In genomic region chr6:49221906-49222305, GRCm38 (mm10) we compare ENCODE assay signal across 15 mouse cellular contexts. TPM values are rescaled to one million over a fixed set of nuclear protein-coding genes. Genes with fewer than 3 reads are reported as not detected.
DNase-seq lines count a peak whose midpoint lies in the region; ATAC-seq and TF ChIP-seq lines count a peak whose summit lies in the region.
"Had no signal": no experiment of that assay in that cellular context is flagged by ENCODE, and none has a peak within 500 bp of the region (broad histone marks: within the 10 kb centered on the region; RNA-seq: fewer than 3 reads in every experiment).

No protein-coding gene starts in this region.

- no peaks in the 10 kb centered on the region for H3K27me3 ChIP-seq in forebrain, embryonic 12.5 days
- no peaks in the 10 kb centered on the region for H3K27me3 ChIP-seq in forebrain, embryonic 15.5 days
- no peaks in the 10 kb centered on the region for H3K27me3 ChIP-seq in liver, embryonic 12.5 days (replicated peaks)

- WGBS in forebrain, embryonic 12.5 days, result under 1% methylated on average over 7 of the region's 7 CpGs
- 6% methylated on average over 7 of the region's 7 CpGs for WGBS in forebrain, embryonic 15.5 days
- 7% methylated on average over 7 of the region's 7 CpGs for WGBS in liver, embryonic 12.5 days (ENCODE audit: insufficient replicate concordance)
- WGBS in lung, adult 2 months, result 17% methylated on average over 7 of the region's 7 CpGs

- H3K36me3 ChIP-seq in forebrain, embryonic 12.5 days (replicated peaks), result no peaks in the 10 kb centered on the region
- H3K36me3 ChIP-seq in forebrain, embryonic 15.5 days, result no peaks in the 10 kb centered on the region
- no peaks in the 10 kb centered on the region for H3K36me3 ChIP-seq in liver, embryonic 12.5 days
- H3K36me3 ChIP-seq: lung, embryonic 15.5 days had no signal

- no peak for ATAC-seq in forebrain, embryonic 12.5 days (ENCODE audit: low FRiP score)
- ATAC-seq in forebrain, embryonic 15.5 days (replicated peaks), result no peak
- no peak for ATAC-seq in liver, embryonic 12.5 days
- ATAC-seq: activated CD4-positive, CD25-positive, alpha-beta regulatory T cell, adult 4 months; hindbrain, postnatal 0 days had no signal

- H3K4me2 ChIP-seq in forebrain, embryonic 12.5 days, result peak overlapping the region; percentile 15; the same call in 1 of the 2 replicates
- no peak overlapping the region for H3K4me2 ChIP-seq in forebrain, embryonic 15.5 days (replicated peaks)
- H3K4me2 ChIP-seq in liver, embryonic 12.5 days, result peak overlapping the region; percentile 34
- H3K4me2 ChIP-seq: lung, embryonic 15.5 days had no signal

- no peak for TF ChIP-seq POLR2A in lung, adult 2 months (IDR thresholded peaks at IDR 0.05; ENCODE audit: borderline replicate concordance, extremely low read depth, low read depth, low read length)

- DNase-seq in kidney, postnatal 4 days, result peak; percentile 21 to 28
- DNase-seq in kidney, adult 8-10 months, result no peak
- peak; percentile 36 for DNase-seq in embryo, embryonic 9.5 days (ENCODE audit: extremely low spot score)
- no peak for DNase-seq in lung, adult 2 months
- DNase-seq in left cerebral cortex, adult 8-10 months (ENCODE audit: low spot score in 2 of 2), result no peak
- DNase-seq: B cell, adult 2 months; gastrocnemius, adult 2 months; retina, postnatal 1 day; spleen, adult 18-20 months had no signal

- H3K4me3 ChIP-seq in forebrain, embryonic 12.5 days (replicated peaks), result no peak overlapping the region
- H3K4me3 ChIP-seq in forebrain, embryonic 15.5 days, result no peak overlapping the region
- H3K4me3 ChIP-seq in liver, embryonic 12.5 days, result no peak overlapping the region
- H3K4me3 ChIP-seq in lung, adult 2 months (replicated peaks; ENCODE audit: extremely low read depth, low read depth, low read length), result no peak overlapping the region
- H3K4me3 ChIP-seq: gastrocnemius, adult 2 months; lung, embryonic 15.5 days had no signal

- peaks cover 9% of the 10 kb centered on the region for H3K4me1 ChIP-seq in forebrain, embryonic 12.5 days
- H3K4me1 ChIP-seq in forebrain, embryonic 15.5 days, result peaks cover 12% of the 10 kb centered on the region
- peaks cover 21% of the 10 kb centered on the region for H3K4me1 ChIP-seq in liver, embryonic 12.5 days
- peaks cover 5% of the 10 kb centered on the region; the same call in 1 of the 2 replicates for H3K4me1 ChIP-seq in lung, adult 2 months (ENCODE audit: control insufficient read depth, insufficient read depth, low read length)

- no peaks in the 10 kb centered on the region for H3K9me3 ChIP-seq in forebrain, embryonic 12.5 days
- H3K9me3 ChIP-seq in forebrain, embryonic 15.5 days, result no peaks in the 10 kb centered on the region
- H3K9me3 ChIP-seq in liver, embryonic 12.5 days (replicated peaks), result no peaks in the 10 kb centered on the region
- H3K9me3 ChIP-seq: lung, embryonic 15.5 days had no signal

- no peak for TF ChIP-seq CTCF in lung, adult 2 months (IDR thresholded peaks at IDR 0.05; ENCODE audit: insufficient read depth, low read length)

- no peak overlapping the region for H3K9ac ChIP-seq in forebrain, embryonic 12.5 days
- no peak overlapping the region for H3K9ac ChIP-seq in forebrain, embryonic 15.5 days (replicated peaks)
- H3K9ac ChIP-seq in liver, embryonic 12.5 days, result peak overlapping the region; percentile 24; the same call in 1 of the 2 replicates
- H3K9ac ChIP-seq: lung, embryonic 15.5 days had no signal

- H3K27ac ChIP-seq in forebrain, embryonic 12.5 days, result 0 out of 2 replicates have a peak overlapping the region, but pooled peaks have one; percentile 25
- H3K27ac ChIP-seq in forebrain, embryonic 15.5 days (replicated peaks), result no peak overlapping the region
- peak overlapping the region; percentile 54 for H3K27ac ChIP-seq in liver, embryonic 12.5 days
- H3K27ac ChIP-seq: gastrocnemius, adult 2 months; hindbrain, postnatal 0 days; lung, embryonic 15.5 days had no signal

RNA-seq across cellular contexts. Expression of gene Igf2bp3, which starts 7.1 kb away (rescaled TPM):
- 98.9 and 107 TPM in 2 replicates for polyA plus RNA-seq in forebrain, embryonic 12.5 days (2016; fragmentation: Nextera tagmentation; extraction: Ambion mirVana)
- 36.5 and 39.8 TPM in 2 replicates for polyA plus RNA-seq in forebrain, embryonic 15.5 days (2015; fragmentation: Nextera tagmentation; extraction: Ambion mirVana)
- 32.0 and 33.7 TPM in 2 replicates for polyA plus RNA-seq in liver, embryonic 12.5 days (2016; fragmentation: Nextera tagmentation; extraction: Ambion mirVana)
- 0.03 and 0.07 TPM in 2 replicates for polyA plus RNA-seq in lung, adult 2 months (2012; rRNA removed)
- total RNA-seq in left cerebral cortex, adult 8-10 months (2022), result not detected

RNA-seq across cellular contexts. Expression of gene Tra2a, which starts 41.9 kb away (rescaled TPM):
- 164 and 168 TPM in 2 replicates for polyA plus RNA-seq in forebrain, embryonic 12.5 days (2016; fragmentation: Nextera tagmentation; extraction: Ambion mirVana)
- 147 and 152 TPM in 2 replicates for polyA plus RNA-seq in forebrain, embryonic 15.5 days (2015; fragmentation: Nextera tagmentation; extraction: Ambion mirVana)
- polyA plus RNA-seq in liver, embryonic 12.5 days (2016; fragmentation: Nextera tagmentation; extraction: Ambion mirVana), result 57.7 and 63.0 TPM in 2 replicates
- 30.8 and 41.0 TPM in 2 replicates for polyA plus RNA-seq in lung, adult 2 months (2012; rRNA removed)
- 10 to 100 TPM; 45.2 to 57.3 (median 55.6) TPM for total RNA-seq in left cerebral cortex, adult 8-10 months (2022)

Comparison
In these comparisons a context has a peak if more than half of its experiments do, and no peak if none do; other contexts are left out.
1. DNase-seq: peak in kidney, postnatal 4 days (2 of 2) and embryo, embryonic 9.5 days (single experiment); none in kidney, adult 8-10 months (0 of 2), lung, adult 2 months (single experiment) and left cerebral cortex, adult 8-10 months (0 of 2).
2. RNA of gene Igf2bp3, which starts 7.1 kb away (polyA plus RNA-seq): 98.9 to 107 TPM in forebrain, embryonic 12.5 days, 36.5 to 39.8 TPM in forebrain, embryonic 15.5 days and 32.0 to 33.7 TPM in liver, embryonic 12.5 days; 0.03 to 0.07 TPM in lung, adult 2 months; every median in the first group is over 10 times any median in the second.